Mouse (Mus musculus): ENCODE results near the gene Ptprg. TPM values are rescaled to one million over a fixed set of nuclear protein-coding genes. Genes with fewer than 3 reads are reported as not detected.

Ptprg gene
- polyA plus RNA-seq, 1 experiment: 11.0 TPM

DNA sequence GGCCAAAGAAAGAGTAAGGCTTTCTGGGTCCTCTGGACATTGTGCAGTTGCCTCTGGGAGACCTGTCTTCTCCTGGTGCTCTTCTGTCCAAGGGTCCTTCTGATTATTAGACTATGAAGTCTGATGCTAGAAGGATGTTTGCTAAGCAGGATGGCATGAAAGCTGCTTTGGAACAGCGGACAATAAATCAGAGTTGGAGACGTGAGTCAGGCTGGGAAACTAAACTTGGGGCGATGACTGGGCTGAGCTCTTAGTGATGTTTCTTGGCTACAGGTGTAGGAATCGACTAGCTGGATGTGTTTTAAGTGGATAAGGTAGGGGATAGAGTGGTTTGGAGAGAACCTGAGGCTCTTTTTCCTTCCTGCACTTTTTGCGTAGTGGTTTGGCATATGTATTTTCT lies 59.1 kb downstream of the Ptprg start:
- 86% methylated on average over 5 of the region's 5 CpGs for WGBS
- no peak for DNase-seq (ENCODE audit: low read depth, low spot score)

DNA sequence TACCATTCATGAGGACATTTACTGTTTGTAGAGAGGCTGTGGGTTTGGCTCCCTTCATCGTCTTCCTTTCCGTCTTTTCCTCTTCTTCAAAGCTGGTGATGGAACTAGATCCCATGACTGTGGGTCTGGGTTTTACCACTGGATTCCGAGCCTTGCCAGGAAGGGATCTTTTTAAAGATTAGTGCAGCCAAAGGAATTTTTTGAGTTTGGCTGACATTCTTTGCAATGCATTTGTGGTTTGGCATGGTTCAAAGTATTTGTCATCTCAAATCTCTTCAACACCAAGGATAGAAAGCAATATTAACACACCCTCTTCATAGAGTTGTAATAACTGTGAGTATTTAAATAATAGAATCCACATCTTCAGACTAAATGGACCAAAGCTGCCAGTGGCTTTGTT lies 59.8 kb downstream of the Ptprg start:
- WGBS: 73% methylated on average over 3 of the region's 3 CpGs
- no peak for DNase-seq (ENCODE audit: low read depth, low spot score)

DNA sequence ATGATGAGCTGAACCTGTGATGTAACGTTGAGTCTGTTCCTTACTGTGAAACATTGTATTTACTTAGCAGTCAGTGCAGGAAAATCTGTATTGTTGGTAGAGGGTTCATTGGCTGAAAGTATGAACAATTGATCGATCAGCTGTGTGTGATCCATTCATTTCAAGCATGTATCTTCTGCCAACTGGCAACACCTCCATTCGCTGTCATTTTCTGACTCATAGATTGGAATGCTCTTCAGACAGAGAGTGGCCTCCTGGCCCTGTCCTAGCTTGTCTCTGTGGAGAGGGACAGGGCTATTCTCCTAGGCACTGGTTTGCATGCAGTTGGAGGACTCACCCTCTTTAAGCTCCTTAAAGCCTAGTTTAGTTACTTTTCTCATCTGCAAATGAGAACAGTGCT lies 62.4 kb downstream of the Ptprg start:
- DNase-seq (ENCODE audit: low read depth, low spot score): no peak
- 85% methylated on average over 3 of the region's 3 CpGs for WGBS

DNA sequence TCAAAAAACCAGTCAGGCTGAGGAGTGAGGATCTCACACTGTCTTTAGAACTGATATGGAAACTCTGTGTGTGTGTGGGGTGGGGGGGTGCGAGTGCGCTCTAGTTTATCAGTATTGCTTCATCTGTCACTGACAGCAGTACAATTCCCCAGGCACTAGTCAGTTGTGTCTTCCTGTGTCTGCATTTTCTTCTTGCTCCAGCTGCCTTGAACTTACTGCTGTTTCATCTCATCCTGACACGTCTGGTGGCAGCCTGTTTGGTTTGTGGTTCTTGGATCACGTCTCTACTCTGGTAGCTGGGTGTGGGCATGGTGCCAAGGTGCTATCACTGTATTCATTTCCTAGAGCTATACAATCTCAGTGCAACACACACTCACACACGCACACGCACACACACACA lies 64.0 kb downstream of the Ptprg start:
- DNase-seq (ENCODE audit: low read depth, low spot score): no peak
- 40% methylated on average over 6 of the region's 6 CpGs for WGBS

DNA sequence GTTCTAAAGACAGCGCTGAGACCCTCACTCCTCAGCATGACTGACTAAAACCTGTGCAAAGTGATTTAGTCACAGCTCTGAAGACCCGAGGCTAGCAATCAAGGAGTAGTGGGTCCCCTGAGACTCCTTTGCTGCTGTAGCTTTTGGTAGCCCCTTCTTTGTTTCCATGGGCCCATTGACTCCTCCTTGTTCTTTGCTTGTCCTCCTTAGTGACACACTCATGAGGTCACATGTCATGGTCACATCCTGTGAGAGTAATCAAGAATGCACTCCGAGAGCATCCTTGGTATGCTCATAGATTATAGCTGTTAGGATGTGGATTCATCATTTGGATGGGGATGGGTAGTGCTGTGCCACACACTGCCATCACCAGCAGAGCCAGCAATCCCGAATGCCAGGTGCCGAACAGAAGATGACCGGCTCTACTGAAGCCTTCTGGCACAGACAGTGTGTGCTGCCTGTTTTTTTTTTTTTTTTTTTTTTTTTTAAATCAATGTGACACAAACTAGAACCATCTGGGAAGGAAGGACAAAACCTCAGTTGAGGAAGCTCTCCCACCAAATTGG lies 64.9 kb downstream of the Ptprg start:
- 84% methylated on average over 6 of the region's 6 CpGs for WGBS
- no peak for DNase-seq (ENCODE audit: low read depth, low spot score)

DNA sequence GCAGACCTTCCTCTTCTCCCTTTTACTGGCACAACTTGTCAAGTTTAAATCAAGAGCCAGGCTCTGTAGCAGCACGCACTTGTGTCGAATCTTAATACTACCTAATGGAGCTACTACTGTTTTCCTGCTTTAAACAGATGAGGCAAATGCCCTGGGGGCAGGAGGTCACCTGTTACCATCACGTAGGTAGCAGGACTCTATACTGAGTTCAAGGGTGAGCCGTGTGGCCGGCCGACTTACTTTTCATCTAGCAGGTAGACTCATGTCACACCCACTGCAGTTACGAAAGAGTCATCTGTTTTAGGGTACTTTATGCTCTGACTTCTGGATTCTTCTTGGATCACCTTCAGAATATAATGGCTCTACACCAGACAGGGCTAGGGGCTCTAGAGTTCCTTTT lies 66.3 kb downstream of the Ptprg start:
- WGBS: 77% methylated on average over 7 of the region's 7 CpGs
- no peak for DNase-seq (ENCODE audit: low read depth, low spot score)

DNA sequence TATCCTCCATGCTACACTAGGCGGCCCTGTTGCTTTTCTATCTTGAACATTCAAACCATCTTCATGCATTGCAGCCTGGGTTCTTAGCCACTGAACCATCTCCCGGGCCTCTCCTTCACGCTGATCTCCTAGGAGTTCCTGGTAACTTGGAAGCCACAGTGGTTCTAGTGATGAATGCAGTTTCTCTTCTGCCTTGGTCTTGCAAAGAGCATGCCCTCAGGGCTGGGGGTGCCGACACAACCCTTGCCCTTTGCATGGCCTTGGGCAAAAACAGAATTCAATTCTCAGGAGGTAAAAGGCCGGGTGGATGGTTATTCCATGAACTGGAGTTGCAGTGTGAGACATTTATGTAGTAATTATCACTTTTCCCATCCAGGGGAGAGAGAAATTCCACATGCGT lies 67.0 kb downstream of the Ptprg start:
- no peak for DNase-seq (ENCODE audit: low read depth, low spot score)
- 92% methylated on average over 6 of the region's 6 CpGs for WGBS

DNA sequence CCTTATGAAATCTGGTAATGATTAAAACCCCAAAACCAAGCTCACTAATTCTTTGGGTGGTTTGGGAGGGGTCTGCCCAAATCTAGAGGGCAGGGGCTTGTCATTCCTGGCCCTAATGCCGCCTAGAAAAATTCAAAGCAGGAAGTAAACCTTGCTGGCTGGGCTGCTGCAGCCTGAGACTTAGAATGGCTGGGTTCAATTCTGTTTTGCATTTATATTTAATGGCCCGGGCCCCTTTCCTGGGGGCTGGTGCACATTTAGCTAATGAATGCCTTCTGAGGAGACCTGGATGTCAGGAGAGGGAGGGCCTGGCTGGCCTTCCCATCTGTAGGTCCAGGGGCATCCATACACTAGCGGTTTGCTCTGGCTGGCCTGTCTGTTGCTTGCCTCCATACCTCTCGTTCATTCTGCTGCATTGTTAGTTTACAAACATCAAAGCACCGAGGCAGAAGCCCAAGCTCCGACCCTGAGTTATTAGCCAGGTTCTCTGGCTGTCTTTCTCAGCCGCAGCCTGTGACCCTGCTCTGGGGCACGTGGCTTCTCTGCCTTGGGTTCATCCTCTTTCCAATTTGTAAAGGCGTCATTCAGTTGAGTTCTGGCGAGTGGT lies 67.7 kb downstream of the Ptprg start:
- 71% methylated on average over 10 of the region's 10 CpGs for WGBS
- no peak for DNase-seq (ENCODE audit: low read depth, low spot score)

DNA sequence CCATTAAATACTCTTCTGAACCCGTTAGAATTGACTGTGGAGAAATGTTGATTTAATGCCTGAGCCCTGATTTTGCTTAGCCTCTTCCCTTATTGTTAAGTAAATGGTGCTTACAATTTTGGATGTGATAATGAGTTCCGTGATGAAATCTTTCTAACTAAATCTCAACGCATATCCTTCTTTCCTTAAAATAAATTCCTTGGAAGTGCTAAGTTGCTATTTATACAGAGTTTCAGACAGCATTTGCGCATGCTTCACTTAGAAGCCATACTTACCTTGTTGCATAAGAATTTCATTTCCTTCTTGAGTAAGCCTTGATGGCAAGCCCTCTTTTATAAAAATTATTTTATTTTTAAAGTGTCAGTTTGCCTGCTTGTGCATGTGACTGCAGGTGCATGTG lies 70.2 kb downstream of the Ptprg start:
- no peak for DNase-seq (ENCODE audit: low read depth, low spot score)
- WGBS: 64% methylated on average over 4 of the region's 4 CpGs

DNA sequence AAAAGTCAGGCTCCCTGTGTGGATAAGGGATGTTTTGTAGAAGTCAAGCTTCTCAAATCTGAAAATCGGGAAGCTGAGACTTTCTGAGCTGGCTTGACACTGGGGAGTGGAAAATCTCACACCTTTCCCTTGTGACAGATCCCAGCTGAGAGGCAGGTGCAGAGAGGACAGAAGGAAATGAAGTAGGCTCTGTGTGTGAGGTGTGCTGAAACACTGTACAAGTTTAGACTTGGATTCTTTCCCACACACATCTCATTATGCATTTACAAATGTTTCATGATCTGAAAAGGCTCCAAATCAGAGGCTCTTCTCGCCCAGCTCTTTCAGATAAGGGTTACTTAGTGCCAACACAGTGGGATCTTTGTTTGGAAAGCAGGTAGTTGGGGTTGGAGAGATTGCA lies 77.4 kb downstream of the Ptprg start:
- no peak for DNase-seq (ENCODE audit: low read depth, low spot score)
- 39% methylated on average over 2 of the region's 2 CpGs for WGBS

DNA sequence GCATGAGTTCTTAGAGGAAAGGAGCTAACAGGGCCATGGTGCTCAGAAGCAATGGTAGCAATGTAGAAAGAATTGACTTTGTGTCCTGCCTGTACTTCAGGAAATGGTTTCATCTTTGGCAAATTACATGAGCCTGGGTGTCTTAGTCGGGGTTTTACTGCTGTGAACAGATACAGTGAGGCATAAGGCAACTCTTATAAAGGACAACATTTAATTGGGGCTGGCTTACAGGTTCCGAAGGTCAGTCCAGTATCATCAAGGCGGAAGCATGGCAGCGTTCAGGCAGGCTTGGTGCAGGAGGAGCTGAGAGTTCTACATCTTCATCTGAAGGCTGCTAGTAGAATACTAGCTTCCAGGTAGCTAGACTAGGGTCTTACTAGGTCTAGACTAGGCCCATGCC lies 78.2 kb downstream of the Ptprg start:
- WGBS: 40% methylated on average over 4 of the region's 4 CpGs

DNA sequence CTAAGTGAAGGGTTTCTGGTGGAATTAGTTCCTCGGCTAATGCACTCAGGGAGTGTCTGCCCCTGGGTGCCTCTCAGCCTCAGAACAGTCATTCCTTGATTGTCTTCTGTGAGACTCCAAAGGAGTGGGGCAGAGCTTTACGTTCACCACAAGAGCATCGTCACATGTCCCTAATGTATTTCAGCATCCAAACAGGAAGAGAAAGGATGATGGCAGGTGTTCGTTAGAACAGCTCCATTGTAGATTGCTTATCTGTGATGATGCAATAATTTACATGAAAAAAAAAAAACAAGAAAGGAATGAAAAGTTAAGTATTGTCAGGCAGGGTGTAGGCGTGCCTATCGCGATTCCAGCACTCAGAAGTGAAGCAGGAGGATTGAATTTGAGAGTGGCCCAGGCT lies 84.3 kb downstream of the Ptprg start:
- 52% methylated on average over 7 of the region's 7 CpGs for WGBS
- DNase-seq (ENCODE audit: low read depth, low spot score): no peak

More for the DNA sequence above, 78.2 kb downstream of the Ptprg start:
- peak; percentile 33 for DNase-seq (ENCODE audit: low read depth, low spot score)

DNA sequence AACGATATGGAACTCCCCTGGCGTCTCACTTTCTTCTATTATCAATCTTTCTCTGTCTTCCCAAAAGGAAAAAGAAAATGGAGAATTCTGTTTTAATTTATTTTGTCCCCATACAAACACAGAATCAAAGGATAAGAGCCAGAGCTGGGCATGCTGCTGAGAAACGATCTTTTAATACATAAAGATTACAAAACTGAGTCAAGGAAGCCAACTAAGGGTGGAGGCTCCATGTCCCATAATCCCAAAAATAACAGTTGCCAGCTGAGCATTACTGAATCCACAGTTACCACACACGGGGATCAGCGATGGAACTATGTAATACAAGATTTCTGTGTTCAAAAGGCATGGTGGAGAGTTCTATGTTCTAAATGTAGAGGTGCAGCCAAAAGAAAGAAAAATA lies 86.0 kb downstream of the Ptprg start:
- DNase-seq (ENCODE audit: low read depth, low spot score): no peak
- whole genome bisulfite sequencing: 83% methylated on average over 5 of the region's 5 CpGs

DNA sequence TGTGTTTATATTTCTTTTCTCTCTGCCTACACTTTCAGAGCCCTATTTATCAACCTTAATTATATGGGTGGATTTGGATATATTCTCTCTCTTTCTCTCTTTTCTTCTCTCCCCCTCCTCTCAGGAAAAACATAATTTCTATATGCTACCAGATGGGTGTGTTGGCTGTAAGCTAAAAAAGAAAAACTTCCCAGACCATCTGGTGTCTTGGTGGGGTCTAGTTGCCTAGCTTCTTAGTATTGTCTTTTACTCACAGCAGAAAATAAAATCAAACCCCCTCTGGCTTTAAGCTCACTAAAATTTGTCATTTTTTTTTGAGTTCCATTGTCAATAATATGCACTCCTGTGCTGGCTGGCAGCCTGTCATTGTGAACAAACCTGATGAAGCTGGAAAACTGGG lies 87.0 kb downstream of the Ptprg start:
- no peak for DNase-seq (ENCODE audit: low read depth, low spot score)

DNA sequence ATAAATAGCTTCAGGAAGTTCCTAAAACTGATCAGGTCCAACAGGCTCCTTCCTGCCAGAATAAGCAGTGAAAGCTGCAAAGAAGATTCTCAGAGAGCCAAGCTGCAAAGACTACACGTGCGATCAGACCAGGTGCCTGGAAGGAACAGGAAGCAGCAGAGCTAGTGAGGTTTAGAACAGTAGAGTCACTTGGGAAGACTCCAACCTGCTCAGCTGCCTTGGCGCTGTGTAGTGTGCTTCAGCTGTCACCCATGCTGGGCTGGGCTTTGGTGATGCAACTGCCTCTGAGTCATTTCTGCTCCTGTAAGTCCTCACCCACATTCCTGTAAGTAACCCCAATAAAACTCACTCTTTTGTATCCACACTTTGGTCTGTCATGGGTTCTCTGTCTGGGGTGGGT lies 87.7 kb downstream of the Ptprg start:
- 55% methylated on average over 3 of the region's 3 CpGs for WGBS
- no peak for DNase-seq (ENCODE audit: low read depth, low spot score)

DNA sequence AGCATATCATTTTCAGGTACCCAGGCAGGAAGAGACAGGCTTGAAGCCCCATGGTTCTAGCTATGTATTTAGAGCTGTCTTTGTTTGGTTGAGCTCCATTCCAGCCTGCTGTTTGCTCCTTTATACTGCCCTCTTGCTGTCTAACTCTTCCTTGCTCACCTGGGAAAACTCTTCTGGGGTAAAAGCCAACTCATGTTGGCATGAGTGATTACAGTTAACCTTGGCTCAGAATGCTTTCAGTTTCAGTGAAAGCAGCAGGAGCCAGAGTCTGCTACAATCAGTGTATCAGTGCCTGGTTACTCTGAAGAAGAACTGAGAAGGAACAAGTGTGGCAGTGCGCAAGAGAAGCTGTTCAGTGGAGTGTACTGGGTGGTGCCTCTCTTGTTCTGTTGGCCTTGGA lies 89.6 kb downstream of the Ptprg start:
- 32% methylated on average over 1 of the region's 1 CpGs for WGBS
- DNase-seq (ENCODE audit: low read depth, low spot score): peak; percentile 58

DNA sequence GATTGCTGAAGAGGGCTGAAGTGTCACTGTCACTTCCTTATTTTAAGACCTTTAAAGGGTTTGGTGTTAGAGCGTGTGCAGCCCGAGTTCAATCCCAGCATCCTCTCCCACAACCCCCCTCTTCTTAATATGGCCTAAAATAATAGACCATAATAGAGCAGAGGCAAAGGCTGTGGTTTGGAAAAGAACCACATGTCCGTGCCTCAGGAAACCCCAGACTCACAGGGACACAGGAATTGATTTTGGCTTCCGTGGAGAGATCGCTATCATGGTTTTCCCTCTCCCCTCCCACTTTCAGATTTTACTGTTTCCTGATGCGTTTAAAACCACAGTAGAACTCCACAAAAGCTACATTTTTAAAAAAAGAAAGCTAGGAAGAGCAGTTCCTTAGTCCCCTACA lies 104.0 kb downstream of the Ptprg start:
- no peak for DNase-seq (ENCODE audit: low read depth, low spot score)
- 67% methylated on average over 6 of the region's 6 CpGs for WGBS

DNA sequence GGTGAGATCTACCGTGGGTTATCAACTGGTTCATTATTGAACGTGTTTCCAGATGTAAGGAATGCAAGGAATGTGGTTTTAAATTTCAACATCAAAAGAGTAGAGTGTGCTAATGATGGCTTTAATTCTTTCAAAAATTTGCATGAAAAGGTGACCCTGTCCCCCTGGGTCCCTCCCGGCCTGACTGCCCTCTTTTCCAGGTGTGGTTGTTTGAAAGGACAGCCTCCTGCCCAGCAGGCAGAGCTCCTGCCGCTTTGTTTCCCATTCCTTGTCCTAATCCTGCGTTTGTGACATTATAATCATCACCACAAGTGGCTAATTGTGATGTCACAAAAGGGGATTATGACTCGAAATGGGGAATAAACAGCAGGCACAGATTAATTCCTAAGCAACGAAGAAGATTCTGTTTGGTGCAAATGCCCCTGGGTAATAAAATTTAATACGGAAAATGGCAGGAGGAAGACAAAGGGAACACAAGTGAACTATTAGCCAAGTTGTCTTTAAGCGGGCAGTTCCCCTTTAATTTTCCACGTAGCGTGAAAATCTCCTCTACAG lies 110.4 kb downstream of the Ptprg start:
- no peak for DNase-seq (ENCODE audit: low read depth, low spot score)
- WGBS: 68% methylated on average over 11 of the region's 11 CpGs

DNA sequence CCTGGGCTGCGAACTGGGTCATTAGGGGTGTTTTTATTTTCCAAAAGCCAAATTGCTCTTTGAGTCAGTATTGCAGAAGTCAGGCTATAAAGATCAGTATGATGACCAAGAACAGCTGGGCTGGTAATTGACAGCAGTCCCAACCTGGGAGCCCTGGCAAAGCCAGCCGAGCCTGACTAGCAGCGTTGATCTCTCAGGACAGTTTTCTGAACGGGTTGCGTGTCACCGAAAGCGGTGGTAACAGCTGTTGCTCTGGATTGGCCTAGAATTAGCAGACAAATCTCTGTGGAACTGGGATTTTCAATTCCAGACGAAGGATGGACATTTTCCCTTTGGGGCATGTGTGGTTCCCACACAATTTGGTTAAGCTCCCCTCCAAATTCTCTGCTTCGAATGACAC lies 111.0 kb downstream of the Ptprg start:
- WGBS: 77% methylated on average over 9 of the region's 9 CpGs
- no peak for DNase-seq (ENCODE audit: low read depth, low spot score)

DNA sequence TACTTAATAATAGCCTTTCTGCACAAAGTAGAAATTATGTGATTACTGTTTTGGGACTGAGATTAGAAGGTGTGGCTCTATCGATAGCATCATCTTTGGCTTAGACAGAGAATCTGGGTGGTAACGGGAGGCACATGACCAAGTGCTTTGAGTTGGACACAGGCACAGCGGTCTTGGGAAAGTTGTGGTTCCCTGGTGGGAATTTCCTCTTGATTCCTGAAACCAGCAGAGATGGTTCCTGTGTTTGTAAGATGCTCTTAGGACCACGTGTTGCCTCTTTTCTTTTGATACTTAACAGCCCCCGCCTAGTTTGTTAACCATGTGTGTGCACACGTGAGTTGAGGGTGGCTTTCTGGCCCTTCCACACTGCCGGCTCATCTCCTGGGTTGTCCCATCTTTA lies 111.7 kb downstream of the Ptprg start:
- no peak for DNase-seq (ENCODE audit: low read depth, low spot score)
- WGBS: 79% methylated on average over 7 of the region's 7 CpGs

DNA sequence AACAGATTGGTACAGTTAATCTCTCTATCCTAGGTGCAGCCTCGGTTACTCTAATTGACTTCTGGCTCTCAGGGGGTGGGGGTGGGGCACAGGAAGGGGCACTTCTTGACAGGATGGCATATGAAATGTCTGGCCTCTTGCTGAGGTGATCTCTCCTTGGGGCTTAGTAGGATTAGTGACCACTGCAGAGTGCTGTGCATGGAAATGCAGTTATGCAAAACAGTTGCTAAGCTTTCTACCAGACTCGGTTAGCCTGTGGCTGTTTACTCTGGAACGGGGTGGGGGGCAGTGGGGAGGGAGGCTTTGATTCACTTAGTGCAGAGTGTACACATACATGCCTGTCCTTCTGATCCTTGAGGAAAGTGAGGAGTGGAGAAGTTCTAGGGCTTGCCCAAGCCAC lies 114.4 kb downstream of the Ptprg start:
- WGBS: 38% methylated on average over 3 of the region's 3 CpGs
- no peak for DNase-seq (ENCODE audit: low read depth, low spot score)

DNA sequence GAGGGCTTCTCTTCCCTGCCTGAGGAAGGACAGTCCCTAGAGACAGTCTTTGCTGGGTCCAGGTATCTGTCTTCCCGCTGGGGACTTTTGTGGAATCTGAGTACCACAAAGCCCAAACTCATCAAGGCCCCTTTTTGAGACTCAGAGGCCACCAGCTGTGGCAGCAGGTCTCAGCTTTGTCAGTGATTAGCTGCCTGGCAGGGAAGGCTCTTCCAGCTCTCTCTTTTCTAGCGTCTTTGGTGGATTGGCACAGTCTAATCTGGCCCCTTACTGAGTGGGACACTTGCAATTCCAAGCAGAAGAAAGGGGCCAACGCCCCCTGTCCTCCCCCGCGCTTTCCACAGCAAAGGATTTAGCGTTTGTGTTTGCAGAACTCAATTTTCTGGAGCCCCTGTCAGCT lies 117.5 kb downstream of the Ptprg start:
- 55% methylated on average over 6 of the region's 6 CpGs for WGBS
- DNase-seq (ENCODE audit: low read depth, low spot score): no peak
